Mouse (Mus musculus) neural tube, embryonic 10.5 days (tissue): ENCODE measurements at regions not wholly inside any gene's neighbourhood (a gene's known extent, or its start where the extent isn't known, plus 50 kb on each side); places are given as distances from the start of the nearest gene placed in this dataset.

ENCODE experiments used
- DNase-seq: peaks from one replicate; pipeline ENCODE4 v3.0.0-alpha.2; 2017; ENCODE audit warnings: low spot score; ENCODE audit errors: extremely low spot score

GRCm38 (mm10) chr11:31746939-31747338 lies 75.3 kb upstream of the Bod1 start:
- no peak for DNase-seq

- no peak for DNase-seq
Observed at GRCm38 (mm10) chr11:31748275-31748815, 76.7 kb upstream of the Bod1 start.

GRCm38 (mm10) chr11:31751274-31751673 lies 79.6 kb upstream of the Bod1 start:
- DNase-seq = no peak

- no peak for DNase-seq
Observed at GRCm38 (mm10) chr11:31753211-31753610, 81.5 kb upstream of the Bod1 start.

- DNase-seq = no peak
Observed at GRCm38 (mm10) chr11:31753711-31754161, 82.1 kb upstream of the Bod1 start.

GRCm38 (mm10) chr11:31754416-31754815 lies 82.7 kb upstream of the Bod1 start:
- DNase-seq = no peak

GRCm38 (mm10) chr11:31755858-31756257 lies 84.2 kb upstream of the Bod1 start:
- no peak for DNase-seq

GRCm38 (mm10) chr11:31756355-31757145 lies 84.9 kb upstream of the Bod1 start:
- DNase-seq = no peak

- no peak for DNase-seq
Observed at GRCm38 (mm10) chr11:31759868-31760765, 88.4 kb upstream of the Bod1 start.

GRCm38 (mm10) chr11:31763856-31764255 lies 92.2 kb upstream of the Bod1 start:
- no peak for DNase-seq

- no peak for DNase-seq
Observed at GRCm38 (mm10) chr11:31766296-31766695, 94.6 kb upstream of the Bod1 start.

GRCm38 (mm10) chr11:31767727-31768495 lies 96.2 kb upstream of the Bod1 start:
- DNase-seq = peak; percentile 22

GRCm38 (mm10) chr11:31769804-31770654 lies 98.3 kb upstream of the Bod1 start:
- no peak for DNase-seq

GRCm38 (mm10) chr11:31770881-31771280 lies 99.2 kb upstream of the Bod1 start:
- no peak for DNase-seq

GRCm38 (mm10) chr11:31771491-31772439 lies 100.1 kb upstream of the Bod1 start:
- no peak for DNase-seq

- DNase-seq = no peak
Observed at GRCm38 (mm10) chr11:31777531-31777930, 94.5 kb upstream of the Cpeb4 start.

GRCm38 (mm10) chr11:31778766-31779165 lies 93.2 kb upstream of the Cpeb4 start:
- DNase-seq = no peak

GRCm38 (mm10) chr11:31779267-31779666 lies 92.7 kb upstream of the Cpeb4 start:
- no peak for DNase-seq

GRCm38 (mm10) chr11:31780969-31781368 lies 91.0 kb upstream of the Cpeb4 start:
- no peak for DNase-seq
